Mouse (Mus musculus) kidney, adult 8-10 months (tissue): Measurements from ENCODE around the gene Stk38.

Source experiments
- DNase-seq, 2 experiments: peaks; one replicate each; pipeline ENCODE4 v3.0.0; 2022

The Stk38 gene

DNA sequence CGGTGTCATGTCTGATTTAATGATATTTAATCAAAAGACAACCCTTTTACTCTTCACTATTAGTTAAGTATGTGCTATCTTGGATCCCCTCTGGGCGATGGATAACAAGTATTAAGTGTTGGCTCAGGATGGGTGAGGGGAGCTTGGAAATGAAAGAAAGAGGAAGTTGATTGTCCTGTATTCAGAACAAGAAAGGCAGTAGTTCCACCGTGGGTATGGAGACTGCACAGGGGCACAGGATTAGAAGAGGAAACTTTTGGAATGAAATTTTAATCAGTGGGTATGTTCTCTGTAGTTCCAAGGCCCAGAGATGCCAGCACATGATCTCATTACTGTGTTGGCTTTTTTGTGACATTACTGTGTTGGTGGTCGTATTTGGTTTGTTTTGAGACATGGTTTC is 57.0 kb downstream of the Stk38 start:
- no peak for DNase-seq

- DNase-seq = no peak
These were observed 59.1 kb downstream of the Stk38 start for GRCm38 (mm10) chr17:28948661-28949060.

- DNase-seq = no peak
These were observed 60.5 kb downstream of the Stk38 start for GRCm38 (mm10) chr17:28947011-28947939.

DNA sequence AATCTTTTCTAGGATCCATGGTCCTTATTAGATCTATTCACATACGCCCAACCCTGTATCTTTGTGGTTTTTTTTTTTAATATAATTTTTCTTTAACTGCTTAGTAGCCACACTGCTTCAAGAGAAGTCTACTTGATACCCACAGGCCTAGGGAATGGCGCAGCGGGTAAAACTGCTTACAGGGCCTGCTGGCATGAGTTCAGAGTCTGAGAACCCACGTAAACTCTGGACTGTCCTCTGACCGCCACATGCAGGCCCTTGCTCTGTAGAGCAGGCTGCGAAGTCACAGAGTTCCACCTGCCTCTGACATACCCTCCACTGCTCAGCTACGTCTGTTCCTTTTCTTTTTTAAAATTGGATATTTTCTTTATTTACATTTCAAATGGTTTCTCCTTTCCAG is 63.3 kb downstream of the Stk38 start:
- peak; percentile 66 to 70 for DNase-seq

GRCm38 (mm10) chr17:28943740-28944139 is 64.1 kb downstream of the Stk38 start, which contains the start of gene Pxt1:
Gene Pxt1, minus strand, starts transcription at chr17:28943840.
- DNase-seq = no peak

GRCm38 (mm10) chr17:28942101-28942500 is 65.7 kb downstream of the Stk38 start:
- DNase-seq = no peak

GRCm38 (mm10) chr17:28940776-28941555 is 66.8 kb downstream of the Stk38 start:
- no peak for DNase-seq

GRCm38 (mm10) chr17:28936622-28937345 is 71.0 kb downstream of the Stk38 start:
- DNase-seq = peak; percentile 85 to 87

DNA sequence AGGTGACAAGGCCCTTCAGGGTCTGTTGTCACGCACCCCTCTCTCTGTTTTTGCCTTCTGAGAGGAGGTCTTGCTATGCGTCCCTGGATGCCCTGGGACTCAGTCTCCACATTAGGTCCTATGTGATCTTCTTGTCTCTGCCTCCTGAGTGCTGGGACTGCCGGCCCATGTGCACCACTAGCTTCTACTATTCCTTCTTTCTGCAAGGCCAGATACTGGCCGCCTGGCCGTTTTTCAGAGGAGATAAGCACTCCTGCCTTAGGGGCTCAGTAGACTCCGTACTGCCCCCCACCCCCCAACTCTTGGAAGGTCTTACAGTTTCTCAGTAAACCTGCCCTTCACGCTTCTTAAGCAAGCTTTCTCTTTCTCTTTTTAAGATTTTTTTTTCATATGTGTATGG is 71.7 kb downstream of the Stk38 start:
- no peak for DNase-seq

- DNase-seq = no peak
These were observed 73.5 kb downstream of the Stk38 start for GRCm38 (mm10) chr17:28934120-28934916.

DNA sequence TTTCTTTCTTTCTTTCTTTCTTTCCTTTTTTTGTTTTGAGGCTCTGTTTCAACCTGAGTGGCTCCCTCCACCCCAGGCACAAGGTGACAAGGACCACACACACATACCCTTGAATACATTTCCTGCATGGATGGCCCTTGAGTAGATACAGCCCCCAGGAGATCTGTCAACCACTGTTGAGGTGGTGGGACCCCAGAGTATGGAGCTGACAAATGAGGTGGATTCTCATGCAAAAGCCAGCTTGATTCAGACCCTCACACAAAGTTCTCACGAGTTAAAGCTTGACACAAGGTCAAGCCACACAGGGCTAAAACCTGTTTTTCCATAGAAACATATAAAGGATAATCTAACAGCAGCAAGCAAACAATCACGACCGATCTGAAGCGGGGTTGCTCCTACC is 75.5 kb downstream of the Stk38 start:
- DNase-seq = no peak

- no peak for DNase-seq
These were observed 76.2 kb downstream of the Stk38 start for GRCm38 (mm10) chr17:28931436-28932211.

- peak; percentile 94 to 96 for DNase-seq
These were observed 77.3 kb downstream of the Stk38 start for GRCm38 (mm10) chr17:28930392-28931074.

DNA sequence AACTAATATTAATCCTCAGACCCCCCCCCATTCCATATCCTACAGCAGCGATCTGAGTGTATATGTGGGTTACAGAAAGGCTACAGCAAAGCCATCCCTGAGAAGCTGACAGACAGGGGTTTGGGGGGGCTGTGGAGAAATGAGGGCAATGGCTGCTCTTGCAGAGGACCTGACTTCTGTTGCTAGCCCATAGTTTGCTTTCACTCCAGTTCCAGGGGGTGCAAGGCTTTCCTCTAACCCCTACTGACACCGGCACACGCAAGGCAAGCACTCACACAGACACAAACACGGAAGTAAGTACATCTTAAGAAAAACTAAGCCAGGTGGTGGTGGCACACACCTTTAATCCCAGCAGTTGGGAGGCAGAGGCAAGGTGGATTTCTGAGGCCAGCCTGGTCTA is 78.4 kb downstream of the Stk38 start:
- DNase-seq = no peak

DNA sequence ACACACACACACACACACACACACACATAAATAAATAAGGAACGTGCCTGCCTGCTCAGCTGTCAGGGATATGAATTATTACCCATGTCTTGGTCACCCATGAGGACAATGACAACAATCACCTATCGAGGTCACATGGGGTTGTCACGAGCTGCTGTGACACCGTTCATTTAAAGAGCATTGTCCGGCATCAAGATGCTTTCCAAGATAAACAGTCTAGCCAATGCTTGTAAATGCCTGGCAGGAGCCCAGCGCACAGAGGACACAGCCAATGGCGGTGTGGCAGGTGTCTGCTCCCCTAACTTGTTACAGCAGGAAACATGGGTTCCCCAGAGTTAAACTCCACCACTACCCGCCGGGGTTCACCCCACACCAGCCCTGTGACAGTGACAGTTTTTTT is 79.8 kb downstream of the Stk38 start:
- no peak for DNase-seq

GRCm38 (mm10) chr17:28926866-28927635 is 80.7 kb downstream of the Stk38 start:
- peak in 1 of 2 experiments; percentile 59 for DNase-seq

- peak; percentile 63 to 85 for DNase-seq
These were observed 81.4 kb downstream of the Stk38 start for GRCm38 (mm10) chr17:28926380-28926779.

DNA sequence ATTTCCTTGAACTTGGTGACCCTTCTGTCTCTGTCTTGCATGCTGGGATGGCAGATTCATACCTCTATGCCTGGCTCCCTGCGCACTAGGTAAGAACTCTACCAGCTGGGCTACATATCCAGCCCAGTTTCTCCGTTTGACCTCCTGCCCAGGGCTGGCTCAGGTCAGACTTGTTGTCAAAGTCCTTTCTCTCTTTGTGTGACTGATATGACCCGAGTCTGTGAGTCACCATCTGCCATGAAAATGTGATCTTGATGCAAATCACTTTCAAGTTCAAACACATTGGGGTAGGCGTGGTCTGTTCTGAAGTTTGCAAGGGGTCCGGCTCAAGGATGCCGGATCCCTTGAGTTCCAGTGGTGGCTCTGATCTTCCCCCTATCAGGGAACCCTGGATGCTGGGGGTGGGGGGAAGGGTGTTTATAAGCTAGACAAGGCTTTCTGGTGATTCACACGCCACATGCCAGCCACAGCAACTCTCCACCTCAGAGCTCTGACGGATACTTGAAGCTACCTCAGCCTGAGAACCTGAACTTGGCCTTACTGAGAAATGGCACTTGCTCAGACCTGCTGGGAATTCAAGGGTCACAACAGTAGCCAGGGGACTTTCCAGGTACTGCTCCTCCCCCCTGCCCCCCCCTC is 82.7 kb downstream of the Stk38 start:
- no peak for DNase-seq

GRCm38 (mm10) chr17:28922096-28922495 is 85.7 kb downstream of the Stk38 start:
- DNase-seq = no peak
